Mouse (Mus musculus) CH12.LX (cell line): ENCODE measurements around the gene Hoxa9. TPM values are rescaled to one million over a fixed set of nuclear protein-coding genes. Genes with fewer than 3 reads are reported as not detected.

Experiments
- DNase-seq: peaks from one replicate; pipeline ENCODE4 v3.0.0-alpha.2; 2013; ENCODE audit errors: extremely low read depth
- H3K27ac ChIP-seq: 2 replicates; pipeline ENCODE4 v1.5.1; 2012; ENCODE audit warnings: low read depth, mild to moderate bottlenecking, control low read depth, moderate library complexity; ENCODE audit not compliant: insufficient read depth
- H3K27me3 ChIP-seq: replicated peaks from 2 replicates; pipeline ENCODE3; 2012; ENCODE audit warnings: inconsistent platforms
- H3K36me3 ChIP-seq, 2 experiments: replicated peaks in 1 of 2; 2 replicates each; pipeline versions ENCODE3 to v1.6.1; 2012; ENCODE audit warnings: inconsistent platforms in 1 of 2, low read length in 1 of 2, mild to moderate bottlenecking in 1 of 2, mixed read lengths in 1 of 2, moderate library complexity in 1 of 2; ENCODE audit not compliant: control insufficient read depth in 1 of 2, insufficient read depth in 1 of 2
- H3K4me1 ChIP-seq, 2 experiments: 2 replicates each; pipeline ENCODE4 v1.6.1; 2012; ENCODE audit warnings: inconsistent platforms in 1 of 2, moderate library complexity in 1 of 2; ENCODE audit not compliant: insufficient read depth in 2 of 2, control insufficient read depth in 1 of 2
- H3K4me2 ChIP-seq: 2 replicates; pipeline ENCODE4 v1.6.1; 2012; ENCODE audit warnings: low read depth, mild to moderate bottlenecking, control low read depth; ENCODE audit not compliant: poor library complexity, insufficient read depth, severe bottlenecking
- H3K4me3 ChIP-seq, 3 experiments: fragments of 150-350 bp in 1 of 3; sonication (generic) in 1 of 3; replicated peaks in 1 of 3; 2 replicates each; pipeline versions ENCODE3 to v1.5.1; 2011 to 2012; ENCODE audit warnings: low read depth in 2 of 3, low read length in 2 of 3, mild to moderate bottlenecking in 2 of 3, moderate library complexity in 2 of 3, control low read depth in 1 of 3, improper control_type of control experiment in 1 of 3, inconsistent platforms in 1 of 3, mixed read lengths in 1 of 3; ENCODE audit not compliant: poor library complexity in 1 of 3
- H3K79me2 ChIP-seq: replicated peaks from 2 replicates; pipeline ENCODE4 v1.6.1; 2012; ENCODE audit warnings: mild to moderate bottlenecking, moderate library complexity; ENCODE audit not compliant: control insufficient read depth, poor library complexity, insufficient read depth, severe bottlenecking; ENCODE audit errors: extremely low read depth
- H3K9ac ChIP-seq: 2 replicates; pipeline ENCODE4 v1.6.1; 2012; ENCODE audit warnings: low read depth, mild to moderate bottlenecking, control low read depth, moderate library complexity; ENCODE audit not compliant: insufficient read depth
- H3K9me3 ChIP-seq: replicated peaks from 2 replicates; pipeline ENCODE3; 2012; ENCODE audit warnings: low read length, inconsistent platforms, mixed read lengths
- CTCF ChIP-seq, 2 experiments: IDR thresholded peaks in 1 of 2; conservative IDR thresholded peaks in 1 of 2; 2 replicates each; pipeline ENCODE4 v1.5.1; 2011 to 2012; ENCODE audit warnings: low read depth in 2 of 2, low read length in 2 of 2, improper control_type of control experiment in 1 of 2, inconsistent platforms in 1 of 2, mild to moderate bottlenecking in 1 of 2, moderate library complexity in 1 of 2
- E2F4 ChIP-seq: IDR thresholded peaks from 2 replicates; pipeline ENCODE4 v1.6.1; 2011; ENCODE audit warnings: low read depth, low read length, improper control_type of control experiment; ENCODE audit not compliant: insufficient replicate concordance
- EP300 ChIP-seq: IDR thresholded peaks from 2 replicates; pipeline ENCODE4 v1.6.1; 2011; ENCODE audit warnings: low read length, improper control_type of control experiment
- ETS1 ChIP-seq: conservative IDR thresholded peaks from 2 replicates; pipeline ENCODE4 v1.6.1; 2012; ENCODE audit warnings: low read depth, mild to moderate bottlenecking, inconsistent platforms, low read length, improper control_type of control experiment, moderate library complexity
- JUN ChIP-seq: IDR thresholded peaks from 2 replicates; pipeline ENCODE4 v1.6.1; 2011; ENCODE audit warnings: low read depth, mild to moderate bottlenecking, low read length, improper control_type of control experiment, moderate library complexity; ENCODE audit not compliant: insufficient read depth
- MAX ChIP-seq: IDR thresholded peaks from 2 replicates; pipeline ENCODE4 v1.6.1; 2011; ENCODE audit warnings: low read length, improper control_type of control experiment
- MXI1 ChIP-seq: IDR thresholded peaks from 2 replicates; pipeline ENCODE4 v1.6.1; 2011; ENCODE audit warnings: mild to moderate bottlenecking, low read depth, low read length, improper control_type of control experiment
- PAX5 ChIP-seq: IDR thresholded peaks from 2 replicates; pipeline ENCODE4 v1.6.1; 2012; ENCODE audit warnings: low read length, inconsistent platforms, mixed read lengths
- POLR2A ChIP-seq: IDR thresholded peaks from 2 replicates; pipeline ENCODE4 v1.6.1; 2011; ENCODE audit warnings: low read depth, mild to moderate bottlenecking, improper control_type of control experiment, low read length
- POLR2AphosphoS2 ChIP-seq: IDR thresholded peaks from 2 replicates; pipeline ENCODE4 v1.6.1; 2011; ENCODE audit warnings: low read depth, low read length, improper control_type of control experiment
- SMC3 ChIP-seq: IDR thresholded peaks from 2 replicates; pipeline ENCODE4 v1.6.1; 2011; ENCODE audit warnings: low read depth, low read length, improper control_type of control experiment
- TBP ChIP-seq: conservative IDR thresholded peaks from 2 replicates; pipeline ENCODE4 v1.6.1; 2011; ENCODE audit warnings: low read depth, low read length, improper control_type of control experiment
- ZMIZ1 ChIP-seq: IDR thresholded peaks from 2 replicates; pipeline ENCODE4 v1.6.1; 2012; ENCODE audit warnings: low read depth, mild to moderate bottlenecking, inconsistent platforms, low read length, improper control_type of control experiment
- dilution Hi-C: fragments of 300-500 bp; cut with MboI; formaldehyde crosslinking; loops from 2 replicates; pipeline ENCODE4 v1.14.3; 2020; ENCODE audit warnings: low sequenced_read_pairs; ENCODE audit not compliant: extremely low pct_unique_long_range_greater_than_20kb, extremely low pct_ligation_motif_present
- in situ Hi-C: fragments of 300-500 bp; cut with MboI; formaldehyde crosslinking; loops from 3 replicates; pipeline ENCODE4 v1.14.3; 2019; ENCODE audit warnings: low sequenced_read_pairs, low pct_ligation_motif_present, low pct_unique_long_range_greater_than_20kb, mixed read lengths
- polyA plus RNA-seq: library from polyadenylated mRNA; unstranded; fragments of >175 nt; gene quantifications from 2 replicates; pipeline ENCODE4 v1.2.1, GENCODE M21; 2012; ENCODE audit warnings: low read depth; ENCODE audit not compliant: insufficient read length
- total RNA-seq, 2 experiments: library from RNA; depleted of rRNA; stranded (reverse); fragments of 300-350 nt in 1 of 2; fragments of >200 nt in 1 of 2; gene quantifications; 2 replicates each; pipeline ENCODE4 v1.2.3; 2012 to 2014

The Hoxa9 gene
- total and polyA plus RNA-seq, 3 experiments: 0.30 to 0.47 (median 0.30) TPM

DNA sequence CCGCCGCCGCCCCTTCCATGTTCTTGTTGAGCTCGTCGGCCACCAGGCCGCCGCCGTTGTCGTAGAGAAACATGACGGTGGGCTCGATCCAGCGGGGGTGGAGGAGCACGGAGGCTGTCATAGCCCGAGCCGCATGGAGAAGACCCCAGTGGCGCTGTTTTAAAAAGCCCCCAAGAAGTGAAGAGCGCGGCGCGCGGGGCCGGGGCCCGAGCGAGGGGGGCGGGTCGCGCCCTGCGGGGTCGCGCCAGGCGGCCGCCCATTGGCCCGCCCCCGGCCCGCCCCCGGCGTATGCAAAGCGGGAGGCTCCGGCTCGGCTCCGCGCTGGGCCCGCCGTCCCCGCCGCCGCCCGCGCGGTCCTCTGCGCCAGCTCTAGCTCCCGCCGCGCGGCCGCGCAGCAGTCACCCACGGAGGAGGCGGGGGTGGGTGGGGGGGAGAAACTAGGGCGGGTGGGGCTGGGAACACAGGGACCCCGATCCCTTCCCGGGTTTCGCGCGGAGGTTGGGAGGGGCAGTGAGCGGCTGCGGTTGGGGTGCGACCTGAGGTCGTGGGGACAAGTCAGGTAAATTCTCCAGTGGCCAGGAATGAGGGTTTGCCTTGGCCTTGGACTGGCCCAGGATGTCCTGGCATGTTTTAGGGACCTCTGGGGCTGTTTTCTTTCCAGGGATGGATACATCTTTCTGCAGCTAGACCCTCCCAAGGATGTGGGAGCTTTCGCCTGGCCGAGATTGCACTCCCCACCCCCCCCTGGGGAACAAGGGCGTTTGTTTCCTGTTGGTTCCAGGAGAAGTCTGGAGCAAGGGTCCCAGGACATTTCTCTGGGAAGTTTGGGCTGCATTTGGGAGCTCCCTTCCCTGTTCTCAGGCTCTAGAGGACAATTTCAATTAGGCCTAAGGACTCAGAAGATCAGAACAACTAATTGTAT lies 30.0 kb upstream of the Hoxa9 start, which contains the start of gene Hoxa13:
Hoxa13 (minus strand) TSS at position 227 of the 922 bp plus-strand sequence.
- no peaks in the 10 kb centered on the region for H3K4me1 ChIP-seq
- peak within 1 kb of the TSS; percentile 36; the same call in 1 of the 2 replicates for H3K9ac ChIP-seq
- H3K4me3 ChIP-seq: peak within 1 kb of the TSS in 2 of 3 experiments; percentile 50 to 52
- peaks cover 23% of the 10 kb centered on the region for H3K27me3 ChIP-seq
- peaks cover 5% of the 10 kb centered on the region for H3K9me3 ChIP-seq
- in situ Hi-C loops: loop anchor here (10.0 to 25.0 kb wide), 2 partner anchors 574 to 651 kb away; no protein-coding TSS in a partner anchor
- dilution Hi-C loops: no loop called here
- TF ChIP-seq EP300: no peak
- peak; percentile 23; the same call in 1 of the 2 replicates for TF ChIP-seq POLR2A
- no peak for TF ChIP-seq CTCF (conservative IDR thresholded peaks at IDR 0.05 in 1 of 2, IDR thresholded peaks at IDR 0.05 in 1 of 2; ENCODE audit: low read depth in 2 of 2, low read length in 2 of 2)
- TF ChIP-seq E2F4: no peak
- no peaks in the 10 kb centered on the region for H3K36me3 ChIP-seq
- peak within 1 kb of the TSS; percentile 64 for H3K4me2 ChIP-seq
- H3K79me2 ChIP-seq: no peaks in the 10 kb centered on the region
- DNase-seq: peak; percentile 21
- H3K27ac ChIP-seq: no peak within 1 kb of the TSS

DNA sequence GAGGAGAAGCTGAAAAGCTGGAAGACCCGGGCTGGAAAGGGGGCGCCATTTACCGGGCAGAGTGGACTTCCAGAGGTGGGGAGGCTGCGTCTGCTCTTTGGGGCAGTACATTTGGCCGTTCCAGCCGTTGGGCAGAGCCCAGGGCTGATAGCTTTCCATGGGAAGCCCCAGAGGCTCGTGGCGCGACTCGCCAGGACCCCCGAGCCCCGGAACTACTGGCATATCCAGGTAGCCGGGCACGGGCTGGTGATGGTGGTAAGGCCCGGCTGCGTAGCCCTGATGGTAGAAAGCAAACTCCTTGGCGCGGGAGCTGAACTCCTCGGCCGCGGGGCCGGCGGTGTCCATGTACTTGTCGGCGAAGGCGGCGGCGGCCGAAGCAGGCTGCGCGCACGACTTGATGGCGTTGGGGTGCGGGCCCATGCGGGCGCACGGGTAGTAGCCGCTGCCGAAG lies 28.9 kb upstream of the Hoxa9 start:
- dilution Hi-C loops (no loop called here), in situ Hi-C loops (loop anchor here (10.0 to 25.0 kb wide), 2 partner anchors 575 to 652 kb away; no protein-coding TSS in a partner anchor)
- H3K9me3 ChIP-seq: peaks cover 5% of the 10 kb centered on the region
- H3K27ac ChIP-seq: no peak overlapping the region
- H3K9ac ChIP-seq: no peak overlapping the region
- peak overlapping the region; percentile 12; the same call in 1 of the 2 replicates for H3K4me2 ChIP-seq
- H3K4me3 ChIP-seq: peak overlapping the region in 1 of 3 experiments; percentile 25
- no peaks in the 10 kb centered on the region for H3K36me3 ChIP-seq
- TF ChIP-seq PAX5 (no peak), MXI1 (no peak), TBP (no peak), ZMIZ1 (no peak), MAX (no peak), SMC3 (no peak), JUN (no peak), ETS1 (no peak), CTCF (conservative IDR thresholded peaks at IDR 0.05 in 1 of 2, IDR thresholded peaks at IDR 0.05 in 1 of 2; ENCODE audit: low read depth in 2 of 2, low read length in 2 of 2) (no peak), POLR2AphosphoS2 (no peak)
- H3K4me1 ChIP-seq: no peaks in the 10 kb centered on the region
- no peak for DNase-seq
- peaks cover 23% of the 10 kb centered on the region for H3K27me3 ChIP-seq
- no peaks in the 10 kb centered on the region for H3K79me2 ChIP-seq
